Mouse (Mus musculus) cortical plate, adult 2 months (tissue): ENCODE measurements around the gene 2310007B03Rik.

ENCODE experiments used
- CTCF ChIP-seq: fragments of 200-500 bp; IDR thresholded peaks from 2 replicates; pipeline ENCODE4 v1.5.1; 2011; ENCODE audit warnings: mild to moderate bottlenecking, control low read depth, low read length; ENCODE audit not compliant: insufficient read depth; ENCODE audit errors: extremely low read depth
- POLR2A ChIP-seq: fragments of 200-500 bp; IDR thresholded peaks from 2 replicates; pipeline ENCODE4 v1.6.1; 2011; ENCODE audit warnings: mild to moderate bottlenecking, low read length, control low read depth; ENCODE audit not compliant: insufficient read depth; ENCODE audit errors: extremely low read depth

- no peak for TF ChIP-seq CTCF
- no peak for TF ChIP-seq POLR2A
These were observed 28.1 kb downstream of the 2310007B03Rik start for GRCm38 (mm10) chr1:93132676-93133075.
